Mouse (Mus musculus) megakaryocyte, embryonic 14.5 days (primary cell): Measurements from ENCODE around the gene Frmpd1. TPM values are rescaled to one million over a fixed set of nuclear protein-coding genes. Genes with fewer than 3 reads are reported as not detected.

Experiments used
- H3K27me3 ChIP-seq: replicated peaks from 2 replicates; pipeline ENCODE3; 2012; ENCODE audit warnings: inconsistent platforms
- H3K36me3 ChIP-seq: replicated peaks from 2 replicates; pipeline ENCODE3; 2012; ENCODE audit warnings: low read length, inconsistent platforms, mixed read lengths
- H3K4me1 ChIP-seq: 2 replicates; pipeline ENCODE4 v1.6.1; 2012; ENCODE audit warnings: inconsistent platforms
- H3K4me3 ChIP-seq: replicated peaks from 2 replicates; pipeline ENCODE3; 2012; ENCODE audit warnings: moderate library complexity, mild to moderate bottlenecking, inconsistent platforms
- H3K9me3 ChIP-seq: 2 replicates; pipeline ENCODE4 v1.6.1; 2012; ENCODE audit warnings: inconsistent platforms
- FLI1 ChIP-seq: IDR thresholded peaks from 2 replicates; pipeline ENCODE4 v1.6.1; 2012; ENCODE audit warnings: low read length, inconsistent platforms, mixed read lengths
- GATA1 ChIP-seq: IDR thresholded peaks from 3 replicates; pipeline ENCODE4 v1.6.1; 2012; ENCODE audit warnings: mixed read lengths, low read length, inconsistent platforms, borderline replicate concordance
- polyA plus RNA-seq: library from polyadenylated mRNA; stranded (reverse); fragments of >175 nt; gene quantifications from 2 replicates; pipeline ENCODE4 v1.2.3, GENCODE M21; 2012; ENCODE audit warnings: low replicate concordance; ENCODE audit not compliant: insufficient read depth

Gene Frmpd1
- polyA plus RNA-seq = 0.08 TPM in 1 of 2 replicates, not detected in the other

DNA sequence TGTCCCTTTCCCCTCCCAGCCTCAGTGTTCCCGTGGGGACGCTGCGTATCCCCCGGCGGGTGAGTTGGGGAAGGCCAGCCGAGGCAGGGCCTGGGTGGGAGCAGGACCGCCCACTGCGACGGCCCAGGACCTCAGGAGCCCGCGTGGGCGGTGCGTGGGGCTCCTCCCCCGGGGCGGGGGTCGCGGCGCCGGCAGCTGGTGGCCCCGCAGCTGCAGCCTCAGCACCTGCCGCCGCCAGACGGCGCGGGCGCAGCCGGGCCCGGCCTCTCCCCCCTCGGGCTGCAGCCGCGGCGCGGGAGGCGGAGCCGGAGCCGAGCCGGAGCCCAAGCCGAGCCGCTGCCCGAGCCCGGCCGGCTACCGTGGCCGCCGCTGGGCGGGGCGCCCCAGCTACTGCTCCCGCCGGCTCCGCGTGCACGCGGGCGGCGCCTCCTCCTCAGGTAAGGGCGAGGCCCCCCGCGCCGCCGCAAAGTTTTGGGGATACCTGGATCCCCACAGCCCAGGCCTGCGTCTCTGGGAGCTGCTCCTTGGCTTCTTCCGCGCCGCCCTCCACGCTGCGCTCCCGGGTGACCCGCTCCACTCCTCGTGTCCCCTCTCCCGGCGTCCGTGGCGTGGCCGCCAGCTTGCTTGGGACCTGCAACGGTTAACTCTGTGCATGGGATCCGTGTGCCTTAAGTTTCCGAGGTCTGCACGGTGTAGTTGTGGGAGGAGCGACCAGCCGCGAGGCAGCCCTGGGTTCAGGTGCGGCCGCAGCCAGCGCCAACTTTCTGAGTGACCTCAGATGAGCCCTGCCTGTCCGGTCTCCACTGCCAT, at the start of gene Frmpd1:
Gene Frmpd1 (plus strand): TSS at position 355 of the 810 bp plus-strand sequence.
- Histone ChIP-seq H3K4me3 (peak within 1 kb of the TSS; percentile 91), H3K4me1 (peaks cover 15% of the 10 kb centered on the region), H3K36me3 (no peaks in the 10 kb centered on the region), H3K27me3 (peaks cover 90% of the 10 kb centered on the region), H3K9me3 (peaks cover 3% of the 10 kb centered on the region; the same call in 1 of the 2 replicates)
- TF ChIP-seq FLI1 = no peak
- TF ChIP-seq GATA1 = no peak

DNA sequence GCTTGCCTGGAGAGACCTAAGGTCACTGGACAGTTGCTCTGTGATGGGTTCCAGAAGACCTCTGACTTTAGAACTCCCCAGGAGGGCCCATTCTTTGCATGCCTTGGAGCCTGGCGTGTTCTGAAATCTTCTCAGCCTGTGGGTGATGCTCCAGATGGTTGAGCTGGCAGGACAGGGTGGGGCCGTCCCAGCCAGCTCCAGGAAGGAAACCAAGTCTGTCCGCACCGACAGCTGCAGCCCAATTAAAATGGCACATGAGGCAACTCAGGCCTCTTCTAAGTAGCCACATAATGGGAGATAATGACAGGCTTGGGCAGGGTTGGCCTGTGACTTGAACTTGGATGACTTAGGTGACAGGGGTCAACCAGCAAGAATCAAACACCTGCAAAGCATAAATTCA, 47.0 kb upstream of the Frmpd1 start:
- Histone ChIP-seq H3K27me3 (peaks cover 36% of the 10 kb centered on the region), H3K4me3 (no peak overlapping the region), H3K36me3 (no peaks in the 10 kb centered on the region), H3K4me1 (peaks cover 9% of the 10 kb centered on the region), H3K9me3 (no peaks in the 10 kb centered on the region)
- no peak for TF ChIP-seq FLI1
- TF ChIP-seq GATA1 = no peak

- peaks cover 37% of the 10 kb centered on the region for H3K27me3 ChIP-seq
- TF ChIP-seq GATA1 (no peak), FLI1 (no peak)
- peaks cover 12% of the 10 kb centered on the region for H3K4me1 ChIP-seq
- no peaks in the 10 kb centered on the region for H3K36me3 ChIP-seq
- no peak overlapping the region for H3K4me3 ChIP-seq
- H3K9me3 ChIP-seq = no peaks in the 10 kb centered on the region
Observed at GRCm38 (mm10) chr4:45141835-45142234, 42.8 kb upstream of the Frmpd1 start.

DNA sequence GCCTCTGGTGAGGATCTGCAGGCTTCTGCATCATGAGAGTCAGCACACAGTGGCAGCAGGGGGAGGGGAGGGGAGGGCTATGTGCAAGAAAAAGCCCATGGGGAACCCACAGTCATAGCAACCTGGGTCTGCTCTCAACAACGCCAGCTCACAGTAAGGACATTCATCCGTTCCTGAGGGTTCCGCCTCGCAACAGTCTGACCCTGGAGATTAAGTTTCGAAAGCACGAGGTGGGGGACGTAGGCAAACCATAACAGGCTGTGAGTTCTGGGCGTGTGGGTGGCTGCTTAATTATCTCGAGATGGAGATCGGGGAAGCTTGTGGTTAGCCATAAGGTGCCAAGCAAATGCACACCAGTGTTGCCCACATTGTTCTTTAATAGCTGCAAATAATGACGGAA, 42.3 kb upstream of the Frmpd1 start:
- peaks cover 12% of the 10 kb centered on the region for H3K4me1 ChIP-seq
- peaks cover 37% of the 10 kb centered on the region for H3K27me3 ChIP-seq
- TF ChIP-seq FLI1 (no peak), GATA1 (no peak)
- H3K9me3 ChIP-seq = no peaks in the 10 kb centered on the region
- peak overlapping the region; percentile 42 for H3K4me3 ChIP-seq
- no peaks in the 10 kb centered on the region for H3K36me3 ChIP-seq

DNA sequence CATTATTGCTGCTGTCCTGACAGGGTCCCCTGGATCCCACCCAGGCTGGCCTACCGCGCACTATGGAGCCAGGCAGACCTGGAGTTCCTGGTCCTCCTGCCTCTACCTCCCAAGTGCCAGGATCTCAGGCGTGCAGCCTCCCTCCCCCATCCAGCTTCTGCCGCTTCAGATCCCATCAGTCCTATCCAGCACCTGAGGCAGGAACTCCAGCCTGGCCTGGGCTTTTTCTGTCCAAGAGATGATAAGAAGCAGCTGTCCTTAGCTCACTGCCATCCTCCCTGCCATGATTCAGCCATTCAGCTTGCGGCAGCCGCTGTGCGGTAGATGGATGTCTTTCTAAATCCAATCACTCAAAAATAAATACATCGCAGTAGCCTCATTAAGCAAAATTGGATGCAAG, 41.7 kb upstream of the Frmpd1 start:
- H3K36me3 ChIP-seq = no peaks in the 10 kb centered on the region
- no peak overlapping the region for H3K4me3 ChIP-seq
- TF ChIP-seq GATA1 (no peak), FLI1 (no peak)
- peaks cover 35% of the 10 kb centered on the region for H3K27me3 ChIP-seq
- peaks cover 8% of the 10 kb centered on the region; the same call in 1 of the 2 replicates for H3K4me1 ChIP-seq
- H3K9me3 ChIP-seq = no peaks in the 10 kb centered on the region

DNA sequence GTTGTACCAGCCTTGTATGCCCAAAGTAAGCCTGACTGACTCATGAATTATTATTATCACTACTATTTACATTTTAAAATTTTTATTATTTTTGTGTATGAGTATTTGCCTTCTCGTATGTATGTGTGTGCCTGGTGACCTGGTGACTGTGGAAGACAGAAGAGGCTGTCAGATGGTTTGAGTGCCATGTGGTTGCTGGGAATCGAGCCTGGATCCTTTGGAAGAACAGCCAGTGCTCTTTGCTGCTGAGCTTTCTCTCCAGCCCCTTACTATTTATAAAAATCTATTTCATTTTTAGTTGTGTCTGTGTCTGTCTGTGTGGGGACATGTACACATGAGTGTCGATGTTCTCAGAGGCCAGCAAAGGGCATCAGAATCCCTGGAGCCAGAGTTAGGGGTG, 28.2 kb upstream of the Frmpd1 start:
- Histone ChIP-seq H3K27me3 (peaks cover 10% of the 10 kb centered on the region), H3K36me3 (no peaks in the 10 kb centered on the region), H3K4me1 (no peaks in the 10 kb centered on the region), H3K9me3 (no peaks in the 10 kb centered on the region), H3K4me3 (no peak overlapping the region)
- TF ChIP-seq FLI1 (no peak), GATA1 (no peak)

GRCm38 (mm10) chr4:45158608-45159007, 26.1 kb upstream of the Frmpd1 start:
- Histone ChIP-seq H3K27me3 (peaks cover 15% of the 10 kb centered on the region), H3K9me3 (no peaks in the 10 kb centered on the region), H3K4me3 (no peak overlapping the region), H3K36me3 (no peaks in the 10 kb centered on the region), H3K4me1 (no peaks in the 10 kb centered on the region)
- TF ChIP-seq FLI1 (no peak), GATA1 (no peak)

GRCm38 (mm10) chr4:45160773-45161172, 23.9 kb upstream of the Frmpd1 start:
- no peak for TF ChIP-seq GATA1
- TF ChIP-seq FLI1 = no peak
- H3K9me3 ChIP-seq = peaks cover 7% of the 10 kb centered on the region; the same call in 1 of the 2 replicates
- peaks cover 15% of the 10 kb centered on the region for H3K27me3 ChIP-seq
- H3K4me3 ChIP-seq = no peak overlapping the region
- no peaks in the 10 kb centered on the region for H3K36me3 ChIP-seq
- no peaks in the 10 kb centered on the region for H3K4me1 ChIP-seq

- Histone ChIP-seq H3K27me3 (peaks cover 20% of the 10 kb centered on the region), H3K4me1 (peaks cover 13% of the 10 kb centered on the region), H3K4me3 (no peak overlapping the region), H3K9me3 (peaks cover 7% of the 10 kb centered on the region; the same call in 1 of the 2 replicates), H3K36me3 (no peaks in the 10 kb centered on the region)
- TF ChIP-seq FLI1 = no peak
- no peak for TF ChIP-seq GATA1
Observed at GRCm38 (mm10) chr4:45163711-45164110, 21.0 kb upstream of the Frmpd1 start.

GRCm38 (mm10) chr4:45165477-45165876, 19.2 kb upstream of the Frmpd1 start:
- H3K9me3 ChIP-seq = peaks cover 7% of the 10 kb centered on the region; the same call in 1 of the 2 replicates
- H3K27me3 ChIP-seq = peaks cover 28% of the 10 kb centered on the region
- no peaks in the 10 kb centered on the region for H3K36me3 ChIP-seq
- no peak for TF ChIP-seq FLI1
- H3K4me3 ChIP-seq = no peak overlapping the region
- peaks cover 22% of the 10 kb centered on the region for H3K4me1 ChIP-seq
